Mouse (Mus musculus): ENCODE results near the gene Ntmt1. TPM values are rescaled to one million over a fixed set of nuclear protein-coding genes. Genes with fewer than 3 reads are reported as not detected.

The Ntmt1 gene
- polyA plus RNA-seq, 1 experiment, result 23.8 TPM

DNA sequence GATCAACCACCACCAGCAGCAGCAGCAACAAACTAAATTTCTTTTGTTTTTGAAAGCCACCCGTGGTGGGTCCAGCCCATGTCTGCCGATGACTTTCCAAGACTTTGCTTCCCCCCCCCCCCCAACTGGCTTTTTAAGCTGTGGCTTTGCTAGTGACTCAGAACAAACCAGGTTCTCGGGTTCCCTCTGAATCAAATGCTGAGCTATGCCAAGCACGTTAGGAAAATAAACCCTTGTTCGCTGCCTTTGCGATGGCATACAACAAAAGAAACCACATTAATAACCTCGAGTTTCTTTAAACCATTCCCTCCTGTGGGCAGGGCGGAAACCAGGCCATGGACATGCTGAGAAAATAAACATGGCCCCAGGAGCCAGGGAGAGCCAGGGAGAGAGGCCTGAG is 40.6 kb downstream of the Ntmt1 start:
- H3K27me3 ChIP-seq (ENCODE audit: control insufficient read depth, insufficient read depth, low read length), result peaks cover 40% of the 10 kb centered on the region
- H3K36me3 ChIP-seq (ENCODE audit: control insufficient read depth, insufficient read depth, low read length), result no peaks in the 10 kb centered on the region
- 71% methylated on average over 8 of the region's 8 CpGs for WGBS
- no peak overlapping the region for H3K4me3 ChIP-seq (ENCODE audit: low read depth, low read length)
- no peak for TF ChIP-seq CTCF (IDR thresholded peaks at IDR 0.05; ENCODE audit: extremely low read depth, insufficient read length, insufficient replicate concordance, low read depth, low read length)
- no peak for TF ChIP-seq POLR2A (IDR thresholded peaks at IDR 0.05; ENCODE audit: low read depth, low read length)
- no peaks in the 10 kb centered on the region for H3K4me1 ChIP-seq (ENCODE audit: control insufficient read depth, insufficient read depth, insufficient read length, low read length)
- no peak overlapping the region for H3K27ac ChIP-seq (ENCODE audit: insufficient read depth, low read depth, low read length)

DNA sequence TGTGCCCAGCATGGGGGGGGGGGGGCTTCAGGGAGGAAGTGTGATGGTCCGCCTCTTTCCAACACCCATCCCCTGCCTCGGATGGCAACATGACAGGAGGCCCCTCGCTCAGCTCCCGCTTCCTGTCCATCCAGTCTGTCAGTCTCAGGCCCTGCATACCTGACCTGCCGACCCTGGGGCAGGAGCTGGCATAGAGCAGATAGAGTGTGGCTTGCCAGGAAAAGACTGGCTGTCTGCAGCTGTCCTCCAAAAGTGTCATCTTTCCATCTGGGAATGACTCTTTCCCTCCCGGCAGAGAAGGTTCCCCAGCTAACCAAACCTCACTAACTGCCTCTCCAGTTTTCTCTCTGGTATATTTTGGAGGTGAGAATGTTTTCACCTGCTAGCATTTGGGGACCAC is 43.0 kb downstream of the Ntmt1 start:
- WGBS, result 34% methylated on average over 6 of the region's 6 CpGs
- Histone ChIP-seq H3K4me1 (ENCODE audit: control insufficient read depth, insufficient read depth, insufficient read length, low read length) (no peaks in the 10 kb centered on the region), H3K36me3 (ENCODE audit: control insufficient read depth, insufficient read depth, low read length) (no peaks in the 10 kb centered on the region), H3K4me3 (ENCODE audit: low read depth, low read length) (no peak overlapping the region), H3K27ac (ENCODE audit: insufficient read depth, low read depth, low read length) (no peak overlapping the region), H3K27me3 (ENCODE audit: control insufficient read depth, insufficient read depth, low read length) (peaks cover 20% of the 10 kb centered on the region)
- no peak for TF ChIP-seq CTCF (IDR thresholded peaks at IDR 0.05; ENCODE audit: extremely low read depth, insufficient read length, insufficient replicate concordance, low read depth, low read length)
- TF ChIP-seq POLR2A (IDR thresholded peaks at IDR 0.05; ENCODE audit: low read depth, low read length), result no peak

DNA sequence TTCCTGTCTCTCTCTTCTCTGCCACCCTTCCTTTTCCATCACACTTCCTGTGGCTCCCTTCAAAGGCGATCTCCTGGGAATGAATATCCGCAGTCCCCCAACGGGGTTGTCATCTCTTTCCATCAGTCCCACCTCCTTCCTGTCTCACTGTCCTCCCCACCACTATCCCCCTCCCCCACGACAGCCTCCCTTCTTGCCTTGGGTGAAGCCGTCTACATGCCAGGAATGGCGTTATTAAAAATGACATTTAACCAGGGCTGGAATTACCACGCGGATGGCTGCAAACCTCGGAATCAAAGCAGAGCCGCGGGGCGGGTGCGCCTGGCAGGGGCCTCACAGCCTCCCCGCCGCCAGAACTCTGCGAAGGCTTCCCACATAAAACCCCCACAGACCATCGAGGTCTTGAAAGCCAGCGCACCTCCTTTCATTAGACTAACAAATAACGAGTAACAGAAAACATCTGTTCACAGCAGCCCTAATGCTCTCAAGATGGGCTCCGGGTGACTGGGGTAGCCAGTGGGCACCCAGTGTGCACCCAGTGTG is 45.2 kb downstream of the Ntmt1 start:
- Histone ChIP-seq H3K4me3 (ENCODE audit: low read depth, low read length) (no peak overlapping the region), H3K27me3 (ENCODE audit: control insufficient read depth, insufficient read depth, low read length) (peaks cover 7% of the 10 kb centered on the region; the same call in 1 of the 2 replicates), H3K36me3 (ENCODE audit: control insufficient read depth, insufficient read depth, low read length) (no peaks in the 10 kb centered on the region), H3K27ac (ENCODE audit: insufficient read depth, low read depth, low read length) (no peak overlapping the region), H3K4me1 (ENCODE audit: control insufficient read depth, insufficient read depth, insufficient read length, low read length) (no peaks in the 10 kb centered on the region)
- 49% methylated on average over 20 of the region's 20 CpGs for WGBS
- TF ChIP-seq POLR2A (IDR thresholded peaks at IDR 0.05; ENCODE audit: low read depth, low read length), result no peak
- no peak for TF ChIP-seq CTCF (IDR thresholded peaks at IDR 0.05; ENCODE audit: extremely low read depth, insufficient read length, insufficient replicate concordance, low read depth, low read length)

DNA sequence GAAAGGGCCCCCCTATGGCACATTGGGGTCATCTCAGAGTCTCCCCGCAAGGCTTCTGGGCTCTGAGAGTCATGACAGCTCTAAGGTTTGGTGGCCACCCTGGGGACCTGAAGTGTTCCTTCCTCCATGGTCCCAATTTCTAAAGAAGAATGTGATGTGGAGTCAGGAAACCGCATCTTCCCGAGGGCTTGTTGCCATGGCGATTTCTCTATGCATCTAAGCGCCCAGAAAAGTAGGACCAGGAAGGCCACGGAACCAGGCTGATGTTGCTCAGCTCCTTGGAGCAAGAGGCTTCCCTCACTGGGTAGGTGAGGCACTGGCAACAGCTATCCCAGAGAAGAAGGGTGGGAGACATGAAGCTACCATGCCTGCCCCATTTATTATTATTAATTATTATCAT is 49.5 kb downstream of the Ntmt1 start:
- Histone ChIP-seq H3K36me3 (ENCODE audit: control insufficient read depth, insufficient read depth, low read length) (no peaks in the 10 kb centered on the region), H3K4me1 (ENCODE audit: control insufficient read depth, insufficient read depth, insufficient read length, low read length) (no peaks in the 10 kb centered on the region), H3K27me3 (ENCODE audit: control insufficient read depth, insufficient read depth, low read length) (peaks cover 6% of the 10 kb centered on the region; the same call in 1 of the 2 replicates), H3K4me3 (ENCODE audit: low read depth, low read length) (no peak overlapping the region), H3K27ac (ENCODE audit: insufficient read depth, low read depth, low read length) (no peak overlapping the region)
- TF ChIP-seq POLR2A (IDR thresholded peaks at IDR 0.05; ENCODE audit: low read depth, low read length) (no peak), CTCF (IDR thresholded peaks at IDR 0.05; ENCODE audit: extremely low read depth, insufficient read length, insufficient replicate concordance, low read depth, low read length) (no peak)
- WGBS, result 80% methylated on average over 6 of the region's 6 CpGs

DNA sequence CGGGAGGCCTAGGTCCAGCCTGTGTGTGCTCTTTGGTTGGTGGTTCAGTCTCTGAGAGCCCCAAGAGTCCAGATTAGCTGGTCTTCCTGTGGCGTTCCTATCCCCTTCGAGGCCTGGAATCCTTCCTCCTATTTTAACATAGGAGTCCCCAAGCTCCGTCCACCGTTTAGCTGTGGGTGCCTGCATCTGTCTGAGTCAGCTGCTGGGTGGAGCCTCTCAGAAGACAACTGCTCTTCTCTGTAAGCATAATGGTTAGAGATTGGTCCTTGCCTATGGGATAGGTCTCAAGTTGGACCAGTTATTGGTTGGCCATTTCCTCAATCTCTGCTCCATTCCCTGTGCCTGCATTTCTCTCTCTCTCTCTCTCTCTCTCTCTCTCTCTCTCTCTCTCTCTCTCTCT is 52.2 kb downstream of the Ntmt1 start:
- TF ChIP-seq POLR2A (IDR thresholded peaks at IDR 0.05; ENCODE audit: low read depth, low read length) (no peak), CTCF (IDR thresholded peaks at IDR 0.05; ENCODE audit: extremely low read depth, insufficient read length, insufficient replicate concordance, low read depth, low read length) (no peak)
- H3K4me3 ChIP-seq (ENCODE audit: low read depth, low read length), result no peak overlapping the region
- no peaks in the 10 kb centered on the region for H3K36me3 ChIP-seq (ENCODE audit: control insufficient read depth, insufficient read depth, low read length)
- H3K4me1 ChIP-seq (ENCODE audit: control insufficient read depth, insufficient read depth, insufficient read length, low read length), result no peaks in the 10 kb centered on the region
- no peak overlapping the region for H3K27ac ChIP-seq (ENCODE audit: insufficient read depth, low read depth, low read length)
- WGBS, result 67% methylated on average over 5 of the region's 5 CpGs
- H3K27me3 ChIP-seq (ENCODE audit: control insufficient read depth, insufficient read depth, low read length), result 0 out of 2 replicates have a peak, but pooled peaks cover under 1% of the 10 kb centered on the region

DNA sequence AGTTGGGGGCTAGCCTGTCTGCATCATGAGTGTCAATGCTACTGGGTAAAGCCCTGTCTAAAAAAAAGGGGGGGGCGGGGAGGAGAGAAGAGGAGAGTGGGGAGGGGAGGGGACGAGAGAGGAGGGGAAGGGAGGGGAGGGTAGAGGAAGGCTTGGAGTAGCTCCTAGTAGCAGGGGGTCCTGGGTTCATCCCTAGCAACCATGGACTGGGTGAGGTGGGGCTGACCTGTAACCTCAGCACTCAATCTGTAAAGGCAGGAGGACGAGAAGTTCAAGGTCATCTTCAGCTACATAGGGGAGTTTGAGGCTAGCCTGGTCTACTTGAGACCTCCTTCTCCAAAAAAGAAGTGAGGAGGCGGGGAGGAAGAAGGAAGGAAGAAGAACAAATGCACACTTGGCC is 54.5 kb downstream of the Ntmt1 start:
- WGBS, result 66% methylated on average over 4 of the region's 4 CpGs
- 0 out of 2 replicates have a peak, but pooled peaks cover 8% of the 10 kb centered on the region for H3K27me3 ChIP-seq (ENCODE audit: control insufficient read depth, insufficient read depth, low read length)
- no peak overlapping the region for H3K4me3 ChIP-seq (ENCODE audit: low read depth, low read length)
- TF ChIP-seq CTCF (IDR thresholded peaks at IDR 0.05; ENCODE audit: extremely low read depth, insufficient read length, insufficient replicate concordance, low read depth, low read length) (no peak), POLR2A (IDR thresholded peaks at IDR 0.05; ENCODE audit: low read depth, low read length) (no peak)
- no peaks in the 10 kb centered on the region for H3K4me1 ChIP-seq (ENCODE audit: control insufficient read depth, insufficient read depth, insufficient read length, low read length)
- H3K27ac ChIP-seq (ENCODE audit: insufficient read depth, low read depth, low read length), result no peak overlapping the region
- H3K36me3 ChIP-seq (ENCODE audit: control insufficient read depth, insufficient read depth, low read length), result no peaks in the 10 kb centered on the region

DNA sequence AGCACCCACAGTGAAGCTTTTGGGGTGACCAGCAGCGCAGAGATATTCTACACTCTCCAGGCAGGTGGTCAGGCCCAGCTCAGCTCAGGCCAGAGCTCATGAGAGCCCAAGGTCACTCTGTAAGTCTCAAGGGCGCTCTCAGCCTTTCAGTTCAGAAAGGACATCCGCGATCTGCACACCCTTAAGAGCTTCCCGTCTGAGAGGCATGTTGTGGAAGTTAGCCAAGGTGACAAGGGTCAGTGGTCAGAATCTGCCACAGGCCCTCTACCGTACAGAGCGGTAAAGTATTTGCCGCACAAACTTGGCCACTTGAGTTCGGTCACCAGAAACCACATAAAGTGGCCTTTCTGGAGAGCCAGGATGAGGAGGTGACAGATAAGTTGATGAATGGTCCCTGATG is 55.9 kb downstream of the Ntmt1 start:
- WGBS, result 67% methylated on average over 9 of the region's 9 CpGs
- no peaks in the 10 kb centered on the region for H3K4me1 ChIP-seq (ENCODE audit: control insufficient read depth, insufficient read depth, insufficient read length, low read length)
- no peak overlapping the region for H3K4me3 ChIP-seq (ENCODE audit: low read depth, low read length)
- no peaks in the 10 kb centered on the region for H3K36me3 ChIP-seq (ENCODE audit: control insufficient read depth, insufficient read depth, low read length)
- 0 out of 2 replicates have a peak, but pooled peaks cover 8% of the 10 kb centered on the region for H3K27me3 ChIP-seq (ENCODE audit: control insufficient read depth, insufficient read depth, low read length)
- TF ChIP-seq CTCF (IDR thresholded peaks at IDR 0.05; ENCODE audit: extremely low read depth, insufficient read length, insufficient replicate concordance, low read depth, low read length) (no peak), POLR2A (IDR thresholded peaks at IDR 0.05; ENCODE audit: low read depth, low read length) (no peak)
- H3K27ac ChIP-seq (ENCODE audit: insufficient read depth, low read depth, low read length), result no peak overlapping the region
